Mouse (Mus musculus) MEL (cell line): ENCODE measurements around the gene Cgref1. TPM values are rescaled to one million over a fixed set of nuclear protein-coding genes. Genes with fewer than 3 reads are reported as not detected.
A peak's percentile ranks its signal among the peaks of the same experiment; 100 is the strongest.

Experiments used
- DNase-seq: peaks from one replicate; pipeline ENCODE4 v3.0.0; 2011; ENCODE audit warnings: low read depth, low spot score
- H3K27ac ChIP-seq: 2 replicates; pipeline ENCODE4 v1.5.1; 2012; ENCODE audit warnings: low read depth, mild to moderate bottlenecking, control low read depth, low read length, moderate library complexity; ENCODE audit not compliant: control insufficient read depth
- H3K27me3 ChIP-seq, 2 experiments: fragments of 150-350 bp in 1 of 2; sonication (generic) in 1 of 2; 2 replicates each; pipeline ENCODE4 v1.6.1; 2012; ENCODE audit warnings: low read length in 2 of 2, mild to moderate bottlenecking in 2 of 2, improper control_type of control experiment in 1 of 2, moderate library complexity in 1 of 2; ENCODE audit not compliant: insufficient read depth in 2 of 2, control insufficient read depth in 1 of 2
- H3K36me3 ChIP-seq, 2 experiments: 2 replicates each; pipeline ENCODE4 v1.6.1; 2012 to 2014; ENCODE audit warnings: low read length in 2 of 2, improper control_type of control experiment in 1 of 2, inconsistent platforms in 1 of 2, mild to moderate bottlenecking in 1 of 2; ENCODE audit not compliant: insufficient read depth in 2 of 2, control insufficient read depth in 1 of 2
- H3K4me1 ChIP-seq, 2 experiments: fragments of 150-350 bp in 1 of 2; sonication (generic) in 1 of 2; 2 replicates each; pipeline ENCODE4 v1.6.1; 2012; ENCODE audit warnings: low read length in 2 of 2, improper control_type of control experiment in 1 of 2, mild to moderate bottlenecking in 1 of 2; ENCODE audit not compliant: insufficient read depth in 2 of 2, control insufficient read depth in 1 of 2
- H3K4me3 ChIP-seq, 2 experiments: fragments of 150-350 bp in 1 of 2; sonication (generic) in 1 of 2; 2 replicates each; pipeline ENCODE4 v1.5.1; 2012; ENCODE audit warnings: low read depth in 2 of 2, low read length in 2 of 2, mild to moderate bottlenecking in 2 of 2, moderate library complexity in 2 of 2, control low read depth in 1 of 2, improper control_type of control experiment in 1 of 2; ENCODE audit not compliant: control insufficient read depth in 1 of 2, insufficient read depth in 1 of 2
- H3K79me2 ChIP-seq: 2 replicates; pipeline ENCODE4 v1.6.1; 2012; ENCODE audit warnings: mild to moderate bottlenecking, low read length, moderate library complexity; ENCODE audit not compliant: control insufficient read depth, poor library complexity, insufficient read depth
- H3K9ac ChIP-seq: 2 replicates; pipeline ENCODE4 v1.6.1; 2012; ENCODE audit warnings: low read depth, mild to moderate bottlenecking, control low read depth, low read length, moderate library complexity; ENCODE audit not compliant: control insufficient read depth, poor library complexity, severe bottlenecking
- H3K9me3 ChIP-seq: fragments of 150-350 bp; sonication (generic); replicated peaks from 2 replicates; pipeline ENCODE4 v1.6.1; 2012; ENCODE audit warnings: mild to moderate bottlenecking, low read length, improper control_type of control experiment, moderate library complexity; ENCODE audit not compliant: insufficient read depth
- CHD1 ChIP-seq: IDR thresholded peaks from 2 replicates; pipeline ENCODE4 v1.6.1; 2012; ENCODE audit warnings: low read depth, mild to moderate bottlenecking, inconsistent platforms, low read length, improper control_type of control experiment
- CHD2 ChIP-seq: IDR thresholded peaks from 2 replicates; pipeline ENCODE4 v1.6.1; 2011; ENCODE audit warnings: low read length, improper control_type of control experiment
- CTCF ChIP-seq, 3 experiments: IDR thresholded peaks in 2 of 3; conservative IDR thresholded peaks in 1 of 3; 2 replicates each; pipeline ENCODE4 v1.5.1; 2011 to 2012; ENCODE audit warnings: low read length in 3 of 3, low read depth in 2 of 3, mild to moderate bottlenecking in 2 of 3, improper control_type of control experiment in 1 of 3, inconsistent platforms in 1 of 3, mixed read lengths in 1 of 3, moderate library complexity in 1 of 3; ENCODE audit not compliant: control insufficient read depth in 1 of 3, insufficient read depth in 1 of 3, poor library complexity in 1 of 3, severe bottlenecking in 1 of 3
- ELF1 ChIP-seq: IDR thresholded peaks from 2 replicates; pipeline ENCODE4 v1.6.1; 2014; ENCODE audit warnings: low read depth, mild to moderate bottlenecking, inconsistent platforms, low read length, improper control_type of control experiment, moderate library complexity
- EP300 ChIP-seq, 2 experiments: IDR thresholded peaks; 2 replicates each; pipeline ENCODE4 v1.6.1; 2011; ENCODE audit warnings: improper control_type of control experiment in 2 of 2, low read length in 2 of 2, low read depth in 1 of 2, mild to moderate bottlenecking in 1 of 2
- GATA1 ChIP-seq: IDR thresholded peaks from 2 replicates; pipeline ENCODE4 v1.6.1; 2011; ENCODE audit warnings: low read depth, low read length, improper control_type of control experiment
- HCFC1 ChIP-seq: IDR thresholded peaks from 2 replicates; pipeline ENCODE4 v1.6.1; 2012; ENCODE audit warnings: low read depth, mild to moderate bottlenecking, inconsistent platforms, low read length, improper control_type of control experiment, moderate library complexity
- JUND ChIP-seq: IDR thresholded peaks from 2 replicates; pipeline ENCODE4 v1.6.1; 2011; ENCODE audit warnings: low read depth, mild to moderate bottlenecking, improper control_type of control experiment, low read length
- KAT2A ChIP-seq: conservative IDR thresholded peaks from 2 replicates; pipeline ENCODE4 v1.6.1; 2012; ENCODE audit warnings: low read depth, low read length, improper control_type of control experiment, inconsistent platforms
- MAFK ChIP-seq: IDR thresholded peaks from 2 replicates; pipeline ENCODE4 v1.6.1; 2011; ENCODE audit warnings: low read depth, mild to moderate bottlenecking, low read length, improper control_type of control experiment, borderline replicate concordance
- MAX ChIP-seq: IDR thresholded peaks from 2 replicates; pipeline ENCODE4 v1.6.1; 2011; ENCODE audit warnings: low read length, improper control_type of control experiment
- MAZ ChIP-seq: IDR thresholded peaks from 2 replicates; pipeline ENCODE4 v1.6.1; 2012; ENCODE audit warnings: low read depth, mild to moderate bottlenecking, inconsistent platforms, low read length, improper control_type of control experiment
- MEF2A ChIP-seq: IDR thresholded peaks from 2 replicates; pipeline ENCODE4 v1.6.1; 2014; ENCODE audit warnings: low read depth, mild to moderate bottlenecking, inconsistent platforms, low read length, improper control_type of control experiment; ENCODE audit not compliant: poor library complexity, insufficient replicate concordance, severe bottlenecking; ENCODE audit errors: extremely low read depth
- MYB ChIP-seq: IDR thresholded peaks from 2 replicates; pipeline ENCODE4 v1.6.1; 2011; ENCODE audit warnings: mild to moderate bottlenecking, low read depth, low read length, improper control_type of control experiment
- MYC ChIP-seq: IDR thresholded peaks from 2 replicates; pipeline ENCODE4 v1.6.1; 2011; ENCODE audit warnings: low read depth, mild to moderate bottlenecking, low read length, improper control_type of control experiment, moderate library complexity
- NELFE ChIP-seq: IDR thresholded peaks from 2 replicates; pipeline ENCODE4 v1.6.1; 2011; ENCODE audit warnings: low read depth, low read length, improper control_type of control experiment
- NRF1 ChIP-seq: IDR thresholded peaks from 2 replicates; pipeline ENCODE4 v1.6.1; 2014; ENCODE audit warnings: low read depth, mild to moderate bottlenecking, inconsistent platforms, low read length, improper control_type of control experiment, moderate library complexity; ENCODE audit not compliant: poor library complexity, insufficient read depth, severe bottlenecking
- POLR2AphosphoS5 ChIP-seq: IDR thresholded peaks from 2 replicates; pipeline ENCODE4 v1.6.1; 2012; ENCODE audit warnings: low read depth, borderline replicate concordance, mild to moderate bottlenecking, inconsistent platforms, low read length, moderate library complexity, mixed read lengths
- RAD21 ChIP-seq: IDR thresholded peaks from 2 replicates; pipeline ENCODE4 v1.6.1; 2011; ENCODE audit warnings: mild to moderate bottlenecking, low read depth, low read length, improper control_type of control experiment
- RCOR1 ChIP-seq: IDR thresholded peaks from 2 replicates; pipeline ENCODE4 v1.6.1; 2012; ENCODE audit warnings: low read depth, mild to moderate bottlenecking, inconsistent platforms, low read length, improper control_type of control experiment
- SIN3A ChIP-seq: IDR thresholded peaks from 2 replicates; pipeline ENCODE4 v1.6.1; 2012; ENCODE audit warnings: low read length, improper control_type of control experiment, inconsistent platforms
- SMC3 ChIP-seq: IDR thresholded peaks from 2 replicates; pipeline ENCODE4 v1.6.1; 2011; ENCODE audit warnings: low read depth, low read length, improper control_type of control experiment
- TAL1 ChIP-seq: IDR thresholded peaks from 2 replicates; pipeline ENCODE4 v1.6.1; 2012; ENCODE audit warnings: mild to moderate bottlenecking, inconsistent platforms, low read length, moderate library complexity, mixed read lengths
- TBP ChIP-seq: IDR thresholded peaks from 2 replicates; pipeline ENCODE4 v1.8.0; 2011; ENCODE audit warnings: low read depth, low read length, improper control_type of control experiment
- TCF12 ChIP-seq: IDR thresholded peaks from 2 replicates; pipeline ENCODE4 v1.6.1; 2014; ENCODE audit warnings: low read depth, mild to moderate bottlenecking, inconsistent platforms, low read length, improper control_type of control experiment, moderate library complexity
- UBTF ChIP-seq: IDR thresholded peaks from 2 replicates; pipeline ENCODE4 v1.6.1; 2012; ENCODE audit warnings: low read depth, mild to moderate bottlenecking, inconsistent platforms, low read length, improper control_type of control experiment, moderate library complexity, borderline replicate concordance; ENCODE audit not compliant: insufficient read depth
- USF1 ChIP-seq: IDR thresholded peaks from 2 replicates; pipeline ENCODE4 v1.6.1; 2014; ENCODE audit warnings: low read depth, mild to moderate bottlenecking, inconsistent platforms, low read length, improper control_type of control experiment, moderate library complexity
- USF2 ChIP-seq, 2 experiments: IDR thresholded peaks; 2 replicates each; pipeline ENCODE4 v1.6.1; 2011 to 2012; ENCODE audit warnings: improper control_type of control experiment in 2 of 2, low read length in 2 of 2, borderline replicate concordance in 1 of 2, inconsistent platforms in 1 of 2, low read depth in 1 of 2, mild to moderate bottlenecking in 1 of 2; ENCODE audit not compliant: insufficient read depth in 1 of 2
- ZNF384 ChIP-seq: IDR thresholded peaks from 2 replicates; pipeline ENCODE4 v1.6.1; 2012; ENCODE audit warnings: low read depth, mild to moderate bottlenecking, inconsistent platforms, low read length, improper control_type of control experiment
- polyA plus RNA-seq, 2 experiments: library from polyadenylated mRNA; stranded (reverse) in 1 of 2; unstranded in 1 of 2; fragments of >175 nt in 1 of 2; fragments of >200 nt in 1 of 2; gene quantifications; 2 replicates each; pipeline versions ENCODE4 v1.2.1 to v1.2.4; 2012; ENCODE audit warnings: low replicate concordance in 2 of 2, low read depth in 1 of 2; ENCODE audit not compliant: insufficient read length in 2 of 2, insufficient read depth in 1 of 2, missing spikeins in 1 of 2
- total RNA-seq: library from RNA; depleted of rRNA; stranded (reverse); fragments of 300-350 nt; gene quantifications from 2 replicates; pipeline ENCODE4 v1.2.3, GENCODE M21; 2012

The Cgref1 gene
- total and polyA plus RNA-seq, 3 experiments, result 1.4 TPM; not detected in 2

DNA sequence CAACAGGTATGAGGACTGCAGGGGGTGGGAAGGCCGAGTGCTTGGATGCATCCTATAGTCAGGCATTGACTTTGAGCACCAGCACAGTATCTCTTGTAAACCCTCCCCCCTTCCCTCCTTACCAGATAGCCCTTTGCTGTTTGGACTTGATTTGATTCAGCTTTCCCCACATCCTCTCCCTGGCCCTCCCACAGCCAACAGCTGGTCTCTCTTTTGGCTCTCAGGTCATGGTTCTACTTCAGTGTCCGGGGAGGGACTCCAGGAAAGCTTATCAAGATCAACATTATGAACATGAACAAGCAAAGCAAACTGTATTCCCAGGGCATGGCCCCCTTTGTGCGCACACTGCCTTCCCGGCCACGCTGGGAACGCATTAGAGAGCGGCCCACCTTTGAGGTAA lies 55.0 kb downstream of the Cgref1 start:
- no peaks in the 10 kb centered on the region for H3K27me3 ChIP-seq
- peaks cover 5% of the 10 kb centered on the region; the same call in 1 of the 2 replicates for H3K79me2 ChIP-seq
- H3K4me3 ChIP-seq, result no peak overlapping the region
- H3K36me3 ChIP-seq, result peaks cover 0 to 12% of the 10 kb centered on the region in 2 experiments; a peak in 2 of 4 replicates
- H3K9me3 ChIP-seq, result no peaks in the 10 kb centered on the region
- no peak for DNase-seq
- H3K4me1 ChIP-seq, result peaks cover 0 to 10% of the 10 kb centered on the region in 2 experiments; a peak in 2 of 4 replicates
- no peak overlapping the region for H3K9ac ChIP-seq
- no peak for TF ChIP-seq MAFK
- no peak for TF ChIP-seq TCF12
- no peak for TF ChIP-seq MAX
- TF ChIP-seq JUND, result no peak
- no peak for TF ChIP-seq GATA1
- TF ChIP-seq MAZ, result no peak
- no peak for TF ChIP-seq SIN3A
- TF ChIP-seq UBTF, result no peak
- no peak for TF ChIP-seq MEF2A
- TF ChIP-seq NRF1, result no peak
- TF ChIP-seq TBP, result no peak
- no peak for TF ChIP-seq RCOR1
- TF ChIP-seq EP300 (IDR thresholded peaks at IDR 0.05; ENCODE audit: low read depth in 1 of 2, low read length in 2 of 2), result no peak
- TF ChIP-seq HCFC1, result no peak
- TF ChIP-seq MYC, result no peak
- TF ChIP-seq, all 39 proteins: peak for 0
- H3K27ac ChIP-seq, result no peak overlapping the region

DNA sequence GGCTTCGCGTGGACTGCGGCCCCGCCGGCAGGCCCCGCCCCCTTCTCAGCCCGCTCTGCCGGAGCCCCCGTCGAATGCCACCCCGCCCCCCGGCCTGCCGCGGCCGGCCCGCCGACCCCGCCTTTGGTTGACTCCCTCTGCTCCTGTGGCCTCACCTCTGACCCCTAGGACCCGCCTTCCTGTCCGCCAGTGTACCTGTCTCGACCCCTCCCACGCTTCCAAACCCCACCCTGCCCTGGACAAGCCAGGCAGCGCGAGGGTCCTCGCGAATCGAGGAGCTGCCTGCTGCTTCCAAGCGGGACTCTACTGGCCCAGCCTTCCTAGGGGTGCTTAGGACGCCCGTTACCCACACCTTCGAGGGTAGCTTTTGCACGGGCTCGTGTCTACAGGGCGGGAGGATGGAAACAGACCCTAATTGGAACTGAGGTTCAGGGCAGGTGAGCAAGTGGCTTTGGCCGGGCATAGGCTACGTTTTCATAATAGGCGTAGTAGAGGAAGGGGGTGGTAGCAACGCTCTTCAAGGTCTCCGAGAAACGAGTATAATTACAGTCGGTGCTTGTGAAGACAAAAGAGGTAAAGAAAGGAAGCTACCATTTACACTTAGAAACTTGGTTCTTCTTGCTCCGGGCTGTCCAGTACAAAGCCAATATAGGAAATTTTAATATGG lies 56.2 kb downstream of the Cgref1 start:
- H3K9me3 ChIP-seq, result no peaks in the 10 kb centered on the region
- H3K27ac ChIP-seq, result peak overlapping the region; percentile 88
- H3K36me3 ChIP-seq, result peaks cover 0 to 12% of the 10 kb centered on the region in 2 experiments; a peak in 2 of 4 replicates
- H3K9ac ChIP-seq, result peak overlapping the region; percentile 67
- peak overlapping the region; percentile 31 to 72 for H3K4me3 ChIP-seq
- DNase-seq, result no peak
- no peaks in the 10 kb centered on the region for H3K27me3 ChIP-seq
- H3K4me1 ChIP-seq, result peaks cover 0 to 10% of the 10 kb centered on the region in 2 experiments; a peak in 2 of 4 replicates
- H3K79me2 ChIP-seq, result peaks cover 5% of the 10 kb centered on the region; the same call in 1 of the 2 replicates
- TF ChIP-seq JUND, result no peak
- no peak for TF ChIP-seq USF2 (IDR thresholded peaks at IDR 0.05; ENCODE audit: borderline replicate concordance in 1 of 2, insufficient read depth in 1 of 2, low read depth in 1 of 2, low read length in 2 of 2)
- TF ChIP-seq POLR2AphosphoS5, result no peak
- no peak for TF ChIP-seq KAT2A
- no peak for TF ChIP-seq ZNF384
- no peak for TF ChIP-seq MYB
- no peak for TF ChIP-seq USF1
- TF ChIP-seq HCFC1, result no peak
- no peak for TF ChIP-seq RAD21
- TF ChIP-seq SMC3, result no peak
- no peak for TF ChIP-seq TAL1
- TF ChIP-seq CHD1, result no peak
- TF ChIP-seq MAFK, result no peak
- TF ChIP-seq CHD2, result no peak
- TF ChIP-seq ELF1, result no peak
- TF ChIP-seq MEF2A, result no peak
- peak; percentile 2; the same call in 1 of the 2 replicates for TF ChIP-seq SIN3A
- no peak for TF ChIP-seq CTCF (IDR thresholded peaks at IDR 0.05 in 2 of 3, conservative IDR thresholded peaks at IDR 0.05 in 1 of 3; ENCODE audit: control insufficient read depth in 1 of 3, insufficient read depth in 1 of 3, low read depth in 2 of 3, low read length in 3 of 3, poor library complexity in 1 of 3, severe bottlenecking in 1 of 3)
- no peak for TF ChIP-seq NELFE
- TF ChIP-seq NRF1, result no peak
